Mouse (Mus musculus) lung, postnatal 0 days (tissue): ENCODE results near the gene Gm17364. TPM values are rescaled to one million over a fixed set of nuclear protein-coding genes. Genes with fewer than 3 reads are reported as not detected.

Experiments used
- ATAC-seq: fragments of 200-750 bp; cut with Nextera tagmentation; 2 replicates; pipeline ENCODE4 v1.8.0; 2017; ENCODE audit warnings: moderate library complexity
- DNase-seq: peaks from one replicate; pipeline ENCODE4 v3.0.0-alpha.2; 2016; ENCODE audit warnings: low spot score
- H3K27ac ChIP-seq: fragments of 300-500 bp; sonication (generic); 2 replicates; pipeline ENCODE4 v1.5.1; 2014; ENCODE audit warnings: antibody characterized with exemption, mild to moderate bottlenecking, low read length, mixed read lengths
- H3K27me3 ChIP-seq: fragments of 300-500 bp; sonication (generic); replicated peaks from 2 replicates; pipeline ENCODE4 v1.6.1; 2014; ENCODE audit warnings: low read length, mixed read lengths; ENCODE audit not compliant: insufficient read depth
- H3K36me3 ChIP-seq: fragments of 300-500 bp; sonication (generic); 2 replicates; pipeline ENCODE4 v1.6.1; 2014; ENCODE audit warnings: low read length, mixed read lengths; ENCODE audit not compliant: insufficient read depth
- H3K4me1 ChIP-seq: fragments of 300-500 bp; sonication (generic); 2 replicates; pipeline ENCODE4 v1.6.1; 2014; ENCODE audit warnings: antibody characterized with exemption, low read depth, low read length, mixed read lengths; ENCODE audit not compliant: insufficient read depth
- H3K4me2 ChIP-seq: fragments of 300-500 bp; sonication (generic); replicated peaks from 2 replicates; pipeline ENCODE4 v1.6.1; 2014; ENCODE audit warnings: low read depth, mild to moderate bottlenecking, low read length, moderate library complexity, mixed read lengths
- H3K4me3 ChIP-seq: fragments of 300-500 bp; sonication (generic); 2 replicates; pipeline ENCODE4 v1.5.1; 2014; ENCODE audit warnings: low read depth, low read length
- H3K9ac ChIP-seq: fragments of 300-500 bp; sonication (generic); replicated peaks from 2 replicates; pipeline ENCODE4 v1.6.1; 2014; ENCODE audit warnings: low read depth, mild to moderate bottlenecking
- H3K9me3 ChIP-seq: fragments of 300-500 bp; sonication (generic); 2 replicates; pipeline ENCODE4 v1.6.1; 2016; ENCODE audit warnings: low read length, mixed read lengths
- CTCF ChIP-seq: IDR thresholded peaks from 2 replicates; pipeline ENCODE4 v1.5.1; 2016; ENCODE audit warnings: antibody characterized with exemption, mild to moderate bottlenecking
- EP300 ChIP-seq: IDR thresholded peaks from 2 replicates; pipeline ENCODE4 v1.6.1; 2016; ENCODE audit warnings: antibody characterized with exemption, mild to moderate bottlenecking, control low read depth
- WGBS: fragments of 180-500 bp; shearing (Covaris S2); extraction: QIAGEN DNeasy Blood & Tissue Kit; methylation state at CpG from one replicate; pipeline ENCODE4 v1.1.7; 2014; 5-methylcytosine and 5-hydroxymethylcytosine counted together
- polyA plus RNA-seq: library from polyadenylated mRNA; unstranded; fragments of >200 nt; fragmentation: Nextera tagmentation; extraction: Ambion mirVana; gene quantifications from 2 replicates; pipeline ENCODE4 v1.2.1, GENCODE M21; 2015

The Gm17364 gene
- polyA plus RNA-seq, 1 experiment from 2014 or later = not detected

GRCm38 (mm10) chr13:41230256-41230655 is 43.5 kb downstream of the Gm17364 start:
- Histone ChIP-seq H3K27ac (no peak overlapping the region), H3K36me3 (no peaks in the 10 kb centered on the region), H3K9ac (no peak overlapping the region), H3K4me1 (no peaks in the 10 kb centered on the region), H3K27me3 (no peaks in the 10 kb centered on the region), H3K9me3 (no peaks in the 10 kb centered on the region), H3K4me2 (no peak overlapping the region), H3K4me3 (no peak overlapping the region)
- TF ChIP-seq CTCF (no peak), EP300 (no peak)
- 69% methylated on average over 5 of the region's 5 CpGs for WGBS
- DNase-seq (peak; percentile 22), ATAC-seq (no peak)

GRCm38 (mm10) chr13:41228060-41228459 is 45.7 kb downstream of the Gm17364 start:
- DNase-seq (no peak), ATAC-seq (no peak)
- no peaks in the 10 kb centered on the region for H3K9me3 ChIP-seq
- H3K4me1 ChIP-seq = no peaks in the 10 kb centered on the region
- no peak overlapping the region for H3K4me3 ChIP-seq
- H3K27ac ChIP-seq = no peak overlapping the region
- H3K9ac ChIP-seq = no peak overlapping the region
- H3K4me2 ChIP-seq = no peak overlapping the region
- no peaks in the 10 kb centered on the region for H3K27me3 ChIP-seq
- no peaks in the 10 kb centered on the region for H3K36me3 ChIP-seq
- WGBS = 75% methylated on average over 5 of the region's 5 CpGs
- TF ChIP-seq CTCF (no peak), EP300 (no peak)

GRCm38 (mm10) chr13:41226513-41226912 is 47.3 kb downstream of the Gm17364 start:
- ATAC-seq (no peak), DNase-seq (no peak)
- H3K9ac ChIP-seq = no peak overlapping the region
- H3K4me3 ChIP-seq = no peak overlapping the region
- H3K27me3 ChIP-seq = no peaks in the 10 kb centered on the region
- WGBS = 31% methylated on average over 5 of the region's 5 CpGs
- H3K4me1 ChIP-seq = no peaks in the 10 kb centered on the region
- no peaks in the 10 kb centered on the region for H3K9me3 ChIP-seq
- TF ChIP-seq CTCF (no peak), EP300 (no peak)
- H3K4me2 ChIP-seq = no peak overlapping the region
- H3K36me3 ChIP-seq = no peaks in the 10 kb centered on the region
- no peak overlapping the region for H3K27ac ChIP-seq

Other genes starting within 250 kb of the Gm17364 start
- gene Mak, start 194.3 kb downstream of the Gm17364 start, polyA plus RNA-seq = 2.6 and 2.8 TPM in 2 replicates
- not detected in 2 replicates for gene Gcm2, start 162.9 kb downstream of the Gm17364 start, polyA plus RNA-seq
- gene Sycp2l, start 159.7 kb downstream of the Gm17364 start, polyA plus RNA-seq = not detected in 2 replicates
- 0.39 TPM in 2 replicates for gene Elovl2, start 53.6 kb downstream of the Gm17364 start, polyA plus RNA-seq
- gene Smim13, start 24.1 kb downstream of the Gm17364 start, polyA plus RNA-seq = 8.2 and 9.0 TPM in 2 replicates
- gene Nedd9, start 213.4 kb upstream of the Gm17364 start, polyA plus RNA-seq = 79.1 and 79.3 TPM in 2 replicates